Mouse (Mus musculus): ENCODE measurements around the gene Gskip.

- TF ChIP-seq CTCF (IDR thresholded peaks at IDR 0.05; ENCODE audit: control insufficient read depth, insufficient read depth, insufficient replicate concordance, low read depth, low read length) (no peak), POLR2A (IDR thresholded peaks at IDR 0.05; ENCODE audit: control insufficient read depth, low read depth, low read length) (no peak)
Measured at GRCm38 (mm10) chr12:105739656-105740055, 55.0 kb downstream of the Gskip start.

Measured in testis, adult 2 months (tissue).